Mouse (Mus musculus) layer of hippocampus, postnatal 25 days (tissue): ENCODE results near the gene Cmc2. TPM values are rescaled to one million over a fixed set of nuclear protein-coding genes. Genes with fewer than 3 reads are reported as not detected.
A peak's percentile ranks its signal among the peaks of the same experiment; 100 is the strongest.

Experiments used
- DNase-seq, 2 experiments: peaks; one replicate each; pipeline ENCODE4 v3.0.0; 2022; ENCODE audit warnings: mixed read lengths in 2 of 2, low spot score in 1 of 2; ENCODE audit errors: extremely low spot score in 1 of 2
- total RNA-seq, 2 experiments: library from RNA; stranded (reverse); gene quantifications; 2 replicates each; pipeline ENCODE4 v1.2.3; 2021

Cmc2 gene
- 10 to 100 TPM; 13.2 to 17.6 TPM for total RNA-seq

GRCm38 (mm10) chr8:116921337-116922059 lies at the start of gene Cmc2, which contains the start of gene Cenpn:
Gene Cmc2 (minus strand): TSS chr8:116921455.
Gene Cenpn (plus strand): TSS chr8:116921730.
- DNase-seq = peak; percentile 83 to 93

- no peak for DNase-seq
Observed at GRCm38 (mm10) chr8:116969531-116969930, 48.3 kb upstream of the Cmc2 start.

- peak; percentile 23 to 65 for DNase-seq
Observed at GRCm38 (mm10) chr8:116954415-116954814, 33.2 kb upstream of the Cmc2 start.

GRCm38 (mm10) chr8:116952428-116952827 lies 31.2 kb upstream of the Cmc2 start:
- DNase-seq = no peak

- no peak for DNase-seq
Observed at GRCm38 (mm10) chr8:116951778-116952177, 30.5 kb upstream of the Cmc2 start.

- DNase-seq = no peak
Observed at GRCm38 (mm10) chr8:116951369-116951768, 30.1 kb upstream of the Cmc2 start.

- DNase-seq = no peak
Observed at GRCm38 (mm10) chr8:116947589-116947988, 26.3 kb upstream of the Cmc2 start.

- no peak for DNase-seq
Observed at GRCm38 (mm10) chr8:116946851-116947250, 25.6 kb upstream of the Cmc2 start.

GRCm38 (mm10) chr8:116946268-116946838 lies 25.1 kb upstream of the Cmc2 start:
- DNase-seq = peak in 1 of 2 experiments; percentile 17

- no peak for DNase-seq
Observed at GRCm38 (mm10) chr8:116945169-116945910, 24.1 kb upstream of the Cmc2 start.

GRCm38 (mm10) chr8:116944385-116944696 lies 23.1 kb upstream of the Cmc2 start:
- DNase-seq = no peak

- peak in 1 of 2 experiments; percentile 13 for DNase-seq
Observed at GRCm38 (mm10) chr8:116943555-116944384, 22.5 kb upstream of the Cmc2 start.

GRCm38 (mm10) chr8:116943161-116943554 lies 21.9 kb upstream of the Cmc2 start, which contains the start of gene Atmin:
Gene Atmin (plus strand): TSS chr8:116943393.
- peak; percentile 72 to 76 for DNase-seq

GRCm38 (mm10) chr8:116942284-116943058 lies 21.2 kb upstream of the Cmc2 start:
- no peak for DNase-seq

GRCm38 (mm10) chr8:116935506-116935905 lies 14.3 kb upstream of the Cmc2 start:
- no peak for DNase-seq

GRCm38 (mm10) chr8:116934976-116935375 lies 13.7 kb upstream of the Cmc2 start:
- no peak for DNase-seq

GRCm38 (mm10) chr8:116928588-116928987 lies 7.3 kb upstream of the Cmc2 start:
- DNase-seq = no peak

GRCm38 (mm10) chr8:116927880-116928279 lies 6.6 kb upstream of the Cmc2 start:
- no peak for DNase-seq

GRCm38 (mm10) chr8:116923526-116923925 lies 2.3 kb upstream of the Cmc2 start:
- no peak for DNase-seq
